Mouse (Mus musculus) hindbrain, embryonic 11.5 days (tissue): ENCODE measurements at regions not wholly inside any gene's neighbourhood (a gene's known extent, or its start where the extent isn't known, plus 50 kb on each side); places are given as distances from the start of the nearest gene placed in this dataset.

Experiments used
- ATAC-seq: fragments of 200-750 bp; cut with Nextera tagmentation; 2 replicates; pipeline ENCODE4 v1.8.0; 2017; ENCODE audit warnings: mild to moderate bottlenecking, moderate TSS enrichment, moderate library complexity; ENCODE audit not compliant: low FRiP score
- DNase-seq: peaks from one replicate; pipeline ENCODE4 v3.0.0-alpha.2; 2015; ENCODE audit warnings: low spot score
- H3K27ac ChIP-seq: fragments of 300-500 bp; sonication (generic); 2 replicates; pipeline ENCODE4 v1.5.1; 2014; ENCODE audit warnings: mild to moderate bottlenecking, low read depth, low read length
- H3K27me3 ChIP-seq: fragments of 300-500 bp; sonication (generic); 2 replicates; pipeline ENCODE4 v1.6.1; 2014; ENCODE audit warnings: mild to moderate bottlenecking, low read length, moderate library complexity, mixed read lengths; ENCODE audit not compliant: control insufficient read depth, insufficient read depth
- H3K36me3 ChIP-seq: fragments of 300-500 bp; sonication (generic); 2 replicates; pipeline ENCODE4 v1.6.1; 2014; ENCODE audit warnings: mild to moderate bottlenecking, low read length, moderate library complexity, mixed read lengths; ENCODE audit not compliant: control insufficient read depth, insufficient read depth
- H3K4me1 ChIP-seq: fragments of 300-500 bp; sonication (generic); replicated peaks from 2 replicates; pipeline ENCODE4 v1.6.1; 2014; ENCODE audit warnings: low read length, mixed read lengths; ENCODE audit not compliant: control insufficient read depth, insufficient read depth
- H3K4me2 ChIP-seq: fragments of 300-500 bp; sonication (generic); replicated peaks from 2 replicates; pipeline ENCODE4 v1.6.1; 2014; ENCODE audit warnings: mild to moderate bottlenecking, low read depth, low read length
- H3K4me3 ChIP-seq: fragments of 300-500 bp; sonication (generic); 2 replicates; pipeline ENCODE4 v1.5.1; 2014; ENCODE audit warnings: low read depth, low read length
- H3K9ac ChIP-seq: fragments of 300-500 bp; sonication (generic); 2 replicates; pipeline ENCODE4 v1.6.1; 2014; ENCODE audit warnings: low read depth, low read length
- H3K9me3 ChIP-seq: fragments of 300-500 bp; sonication (generic); 2 replicates; pipeline ENCODE4 v1.6.1; 2016; ENCODE audit warnings: low read length; ENCODE audit not compliant: control insufficient read depth
- WGBS: fragments of 180-500 bp; shearing (Covaris S2); extraction: QIAGEN DNeasy Blood & Tissue Kit; methylation state at CpG from one replicate; pipeline ENCODE4 v1.1.7; 2014; 5-methylcytosine and 5-hydroxymethylcytosine counted together

DNA sequence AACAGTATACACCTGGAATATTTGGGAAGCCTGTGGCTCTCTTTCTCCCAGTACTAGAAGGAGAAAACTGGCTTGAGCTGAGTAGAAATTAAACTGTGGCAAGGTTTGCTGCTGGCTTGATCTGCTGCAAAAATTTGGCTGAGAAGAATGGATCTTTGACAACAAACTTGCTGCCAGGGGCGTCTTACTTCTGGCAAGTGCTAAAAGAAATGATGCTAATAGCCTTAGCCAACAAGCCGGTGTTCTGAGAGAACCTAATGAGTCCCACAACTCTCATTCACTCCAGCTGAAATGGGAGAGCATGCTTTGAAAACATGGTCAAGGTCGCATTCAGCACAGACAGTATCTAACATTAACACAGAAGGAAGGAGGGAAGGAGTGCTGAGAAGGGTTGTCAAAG lies 885.8 kb upstream of the Ddx18 start:
- Histone ChIP-seq H3K27ac (no peak overlapping the region), H3K4me3 (no peak overlapping the region), H3K27me3 (no peaks in the 10 kb centered on the region), H3K9ac (no peak overlapping the region), H3K36me3 (no peaks in the 10 kb centered on the region), H3K4me1 (no peaks in the 10 kb centered on the region), H3K9me3 (no peaks in the 10 kb centered on the region), H3K4me2 (no peak overlapping the region)
- 73% methylated on average over 3 of the region's 3 CpGs for WGBS
- no peak for DNase-seq
- ATAC-seq = no peak

DNA sequence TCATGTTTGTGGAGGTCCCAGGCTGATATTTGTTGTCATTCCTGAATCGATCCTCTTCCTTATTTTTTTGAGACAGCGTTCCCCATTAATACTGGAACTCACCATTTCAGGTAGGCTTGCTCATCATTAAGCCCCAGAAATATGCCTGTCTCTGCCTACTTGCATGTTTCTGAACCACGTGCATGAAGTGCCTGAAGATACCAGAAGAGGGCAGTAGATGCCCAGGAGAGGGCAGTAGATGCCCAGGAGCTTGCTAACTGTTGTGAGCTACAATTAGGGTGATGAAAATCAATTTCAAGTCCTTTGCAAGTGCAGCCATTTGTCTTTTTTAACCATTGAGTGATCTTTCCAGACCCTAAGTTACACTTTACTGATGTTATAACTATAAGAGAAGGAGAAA lies 871.6 kb upstream of the Ddx18 start:
- DNase-seq = peak; percentile 28
- no peaks in the 10 kb centered on the region for H3K27me3 ChIP-seq

DNA sequence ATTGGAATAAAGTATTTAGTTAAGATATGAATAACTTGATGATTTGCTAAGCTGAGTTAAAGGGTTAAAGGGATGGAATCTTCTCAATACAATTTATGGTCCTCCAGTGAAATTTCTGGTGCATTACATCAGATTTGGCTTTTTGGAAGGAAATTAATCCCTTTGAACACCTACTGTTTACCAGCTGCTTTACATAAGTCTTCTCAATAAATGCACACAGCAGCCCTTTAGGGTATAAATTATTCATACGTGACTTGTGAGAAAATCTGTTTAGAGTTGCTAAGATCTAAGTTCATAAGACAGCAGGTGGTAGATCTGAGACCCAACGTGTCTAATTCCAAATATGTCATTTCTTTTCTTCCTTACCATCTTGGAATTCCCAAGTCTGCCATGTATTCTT lies 855.7 kb upstream of the Ddx18 start:
- 64% methylated on average over 2 of the region's 2 CpGs for WGBS
- DNase-seq (no peak), ATAC-seq (no peak)
- H3K4me2 ChIP-seq = no peak overlapping the region
- no peak overlapping the region for H3K27ac ChIP-seq
- no peak overlapping the region for H3K9ac ChIP-seq
- no peaks in the 10 kb centered on the region for H3K36me3 ChIP-seq
- no peaks in the 10 kb centered on the region for H3K9me3 ChIP-seq
- H3K27me3 ChIP-seq = no peaks in the 10 kb centered on the region
- no peak overlapping the region for H3K4me3 ChIP-seq
- H3K4me1 ChIP-seq = no peaks in the 10 kb centered on the region

More for the DNA sequence above, 871.6 kb upstream of the Ddx18 start:
- no peak for ATAC-seq
- H3K9ac ChIP-seq = no peak overlapping the region
- WGBS = 70% methylated on average over 3 of the region's 3 CpGs
- no peak overlapping the region for H3K4me2 ChIP-seq
- H3K36me3 ChIP-seq = no peaks in the 10 kb centered on the region
- no peaks in the 10 kb centered on the region for H3K4me1 ChIP-seq
- H3K9me3 ChIP-seq = no peaks in the 10 kb centered on the region
- H3K4me3 ChIP-seq = no peak overlapping the region
- no peak overlapping the region for H3K27ac ChIP-seq

DNA sequence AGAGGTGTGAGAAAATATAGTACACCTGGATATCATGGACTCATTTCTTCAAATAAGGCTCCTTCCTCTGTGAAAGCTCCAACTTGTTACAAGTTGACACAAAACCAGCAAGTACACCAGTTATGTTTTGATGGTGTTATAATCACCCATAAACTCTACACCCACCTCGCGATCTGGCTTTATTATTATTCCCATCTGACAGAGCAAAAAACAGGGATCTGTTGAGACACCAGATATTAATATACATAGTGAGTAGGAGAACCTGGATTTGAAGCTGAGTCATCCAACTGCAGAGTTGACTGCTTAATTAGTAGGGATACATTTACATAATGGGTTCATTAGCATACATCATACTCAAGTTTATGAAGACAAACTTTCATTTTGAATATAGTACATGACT lies 828.6 kb upstream of the Ddx18 start:
- no peak overlapping the region for H3K9ac ChIP-seq
- no peaks in the 10 kb centered on the region for H3K27me3 ChIP-seq
- no peak overlapping the region for H3K4me3 ChIP-seq
- 93% methylated on average over 2 of the region's 2 CpGs for WGBS
- no peak overlapping the region for H3K27ac ChIP-seq
- H3K9me3 ChIP-seq = no peaks in the 10 kb centered on the region
- ATAC-seq = no peak
- H3K4me1 ChIP-seq = no peaks in the 10 kb centered on the region
- no peak overlapping the region for H3K4me2 ChIP-seq
- no peak for DNase-seq
- H3K36me3 ChIP-seq = no peaks in the 10 kb centered on the region

DNA sequence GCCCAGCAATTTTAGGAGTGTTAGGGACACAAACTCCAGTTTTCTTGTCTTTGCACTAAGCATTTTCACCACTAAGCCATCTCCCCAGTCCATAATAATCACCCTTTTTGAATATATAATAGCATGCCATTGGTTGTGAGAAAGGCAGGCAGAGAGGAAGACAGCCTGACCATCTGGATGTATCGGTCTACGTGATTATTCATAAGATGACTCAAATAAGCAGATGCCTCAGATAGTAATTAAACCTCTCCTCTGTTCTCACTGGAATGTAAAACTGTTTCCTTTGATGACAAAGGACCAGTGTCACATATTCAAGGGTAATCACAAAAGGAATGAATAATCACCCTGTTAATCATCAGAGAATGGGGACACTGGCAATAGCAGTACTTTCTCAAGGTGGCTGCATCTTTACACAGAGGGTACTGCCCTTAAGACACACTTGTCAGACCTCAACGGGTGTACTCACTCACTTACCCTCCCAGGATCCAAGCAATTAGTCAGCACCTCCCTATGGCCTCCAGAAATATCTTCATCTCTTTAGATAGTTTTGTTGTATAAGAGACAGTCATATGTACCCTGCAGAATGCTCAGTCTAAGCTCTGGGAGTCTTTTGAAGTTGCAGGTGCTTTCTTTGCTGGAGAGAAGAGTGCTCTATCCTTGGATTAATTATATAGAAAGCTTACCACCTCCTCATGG lies 826.0 kb upstream of the Ddx18 start:
- no peak overlapping the region for H3K27ac ChIP-seq
- ATAC-seq (peak; percentile 46; the same call in 1 of the 2 replicates), DNase-seq (no peak)
- 46% methylated on average over 3 of the region's 3 CpGs for WGBS
- no peak overlapping the region for H3K4me2 ChIP-seq
- H3K4me1 ChIP-seq = no peaks in the 10 kb centered on the region
- no peaks in the 10 kb centered on the region for H3K36me3 ChIP-seq
- H3K9me3 ChIP-seq = no peaks in the 10 kb centered on the region
- no peak overlapping the region for H3K9ac ChIP-seq
- no peak overlapping the region for H3K4me3 ChIP-seq
- H3K27me3 ChIP-seq = no peaks in the 10 kb centered on the region

DNA sequence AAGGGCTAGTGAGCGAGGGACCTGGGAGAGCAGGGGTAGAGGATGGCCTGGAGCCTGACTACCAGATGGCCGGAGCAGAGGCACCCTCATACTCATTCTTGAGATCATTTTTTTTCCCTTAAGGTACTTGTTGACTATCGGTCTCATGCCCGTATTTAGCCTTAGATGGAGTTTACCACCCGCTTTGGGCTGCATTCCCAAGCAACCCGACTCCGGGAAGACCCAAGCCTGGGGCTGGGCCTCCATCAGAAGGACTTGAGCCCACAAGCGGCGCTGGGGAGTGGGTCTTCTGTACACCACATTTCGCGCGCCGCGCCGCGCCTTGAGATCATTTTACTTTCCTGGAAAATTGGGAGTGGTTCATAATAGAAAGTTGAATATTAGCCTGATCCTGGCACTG lies 789.2 kb upstream of the Ddx18 start:
- no peak overlapping the region for H3K4me3 ChIP-seq
- DNase-seq (peak; percentile 100), ATAC-seq (peak; percentile 75)
- H3K9ac ChIP-seq = no peak overlapping the region
- WGBS = 94% methylated on average over 16 of the region's 16 CpGs
- H3K9me3 ChIP-seq = no peaks in the 10 kb centered on the region
- no peaks in the 10 kb centered on the region for H3K36me3 ChIP-seq
- no peak overlapping the region for H3K27ac ChIP-seq
- H3K4me2 ChIP-seq = no peak overlapping the region
- H3K4me1 ChIP-seq = no peaks in the 10 kb centered on the region
- H3K27me3 ChIP-seq = peaks cover 2% of the 10 kb centered on the region; the same call in 1 of the 2 replicates

DNA sequence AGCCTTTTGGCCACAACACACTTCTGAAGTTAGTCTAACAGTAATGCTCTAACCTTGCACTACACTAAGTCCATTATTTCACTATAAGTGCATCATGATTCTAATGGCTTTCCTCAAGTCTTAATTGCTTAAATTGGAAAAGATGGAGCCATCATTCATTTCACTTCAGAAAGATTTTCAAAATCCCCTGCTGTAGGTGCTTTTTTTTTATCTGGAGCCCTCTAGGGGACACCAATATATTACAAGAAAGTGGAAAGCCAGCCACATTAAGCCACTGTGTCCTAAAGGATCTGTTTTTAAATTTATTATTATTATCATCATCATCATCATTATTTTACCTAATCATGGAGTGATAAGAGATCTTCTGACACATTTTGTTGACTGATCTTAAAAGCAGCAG lies 783.7 kb upstream of the Ddx18 start:
- Histone ChIP-seq H3K9me3 (no peaks in the 10 kb centered on the region), H3K27me3 (no peaks in the 10 kb centered on the region), H3K27ac (no peak overlapping the region), H3K4me1 (no peaks in the 10 kb centered on the region), H3K4me2 (no peak overlapping the region), H3K4me3 (no peak overlapping the region), H3K36me3 (no peaks in the 10 kb centered on the region), H3K9ac (no peak overlapping the region)
- ATAC-seq (no peak), DNase-seq (peak; percentile 18)

DNA sequence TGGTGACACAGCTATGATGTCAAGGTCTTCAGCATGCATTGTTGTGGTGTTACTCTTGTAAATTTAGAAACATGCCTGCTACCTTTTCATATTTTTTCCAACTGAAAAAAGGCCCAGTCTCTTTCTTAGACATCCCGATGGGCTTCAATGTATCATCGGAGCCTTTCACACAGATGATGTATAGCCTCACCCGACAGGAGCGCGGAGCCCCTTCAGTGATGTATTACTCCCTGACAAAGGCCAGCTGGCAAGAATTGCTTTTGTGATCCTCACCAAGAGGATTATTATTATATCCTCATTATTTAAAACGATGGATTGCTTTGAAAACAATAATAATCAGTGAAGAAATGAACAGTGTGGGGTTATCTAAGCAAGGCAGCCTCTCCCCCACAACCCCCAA lies 765.5 kb upstream of the Ddx18 start:
- Histone ChIP-seq H3K4me2 (no peak overlapping the region), H3K27me3 (no peaks in the 10 kb centered on the region), H3K27ac (no peak overlapping the region), H3K4me1 (no peaks in the 10 kb centered on the region), H3K4me3 (no peak overlapping the region), H3K36me3 (no peaks in the 10 kb centered on the region), H3K9ac (no peak overlapping the region), H3K9me3 (no peaks in the 10 kb centered on the region)
- peak; percentile 16 for DNase-seq
- peak; percentile 67 for ATAC-seq
- 48% methylated on average over 6 of the region's 6 CpGs for WGBS

DNA sequence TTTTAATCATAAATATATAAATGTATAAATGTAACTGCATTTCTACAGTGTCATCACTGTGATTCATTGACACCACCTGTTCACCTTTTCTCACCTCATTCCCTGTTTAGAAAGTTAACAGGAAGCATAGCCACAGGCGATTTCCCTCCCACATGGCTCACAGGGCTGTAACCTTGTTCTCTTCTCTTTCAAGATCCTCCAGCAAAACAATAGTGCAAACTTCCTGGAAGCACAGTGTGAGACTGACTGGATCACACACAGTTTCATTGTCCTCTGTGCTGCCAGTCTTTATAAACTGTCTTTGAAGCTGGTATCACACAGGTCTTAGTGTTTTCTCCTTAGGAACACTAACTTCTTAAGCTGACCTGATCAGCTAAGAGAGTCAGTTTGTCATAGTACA lies 760.5 kb upstream of the Ddx18 start:
- H3K27me3 ChIP-seq = no peaks in the 10 kb centered on the region

More for the DNA sequence above, 760.5 kb upstream of the Ddx18 start:
- DNase-seq = no peak
- Histone ChIP-seq H3K4me2 (no peak overlapping the region), H3K9ac (no peak overlapping the region), H3K4me1 (no peaks in the 10 kb centered on the region), H3K36me3 (no peaks in the 10 kb centered on the region), H3K9me3 (no peaks in the 10 kb centered on the region), H3K4me3 (no peak overlapping the region), H3K27ac (no peak overlapping the region)
- WGBS = 43% methylated on average over 1 of the region's 1 CpGs
- no peak for ATAC-seq
